Mouse (Mus musculus): ENCODE results near the gene Nedd1.

DNA sequence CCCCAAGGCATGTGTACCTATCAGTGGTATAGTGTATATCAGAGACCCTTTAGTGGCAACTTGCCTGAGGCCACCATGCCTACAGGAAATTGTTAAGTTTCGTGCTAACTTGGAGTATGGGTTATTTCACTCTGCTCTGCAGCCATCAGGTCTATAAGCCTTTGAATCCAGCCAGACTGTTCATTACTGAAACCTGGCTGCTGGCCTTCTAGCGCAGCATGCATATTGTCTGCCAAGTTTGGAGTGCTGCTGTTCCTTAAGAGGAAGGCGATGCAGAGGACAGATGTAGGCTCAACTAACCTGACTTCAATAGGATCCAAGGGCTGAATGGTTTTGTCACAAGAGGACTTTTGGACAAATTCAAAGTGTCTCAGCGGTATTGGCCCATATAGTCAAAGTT is 47.2 kb downstream of the Nedd1 start:
- TF ChIP-seq MYOD1 (IDR thresholded peaks at IDR 0.05; ENCODE audit: control insufficient read depth, insufficient read length, low read depth), result no peak
- no peak for TF ChIP-seq CTCF (IDR thresholded peaks at IDR 0.05; ENCODE audit: control insufficient read depth, insufficient read depth, insufficient read length)
- no peak for TF ChIP-seq MAX (IDR thresholded peaks at IDR 0.05)
- TF ChIP-seq USF1 (IDR thresholded peaks at IDR 0.05; ENCODE audit: low read depth), result no peak
- no peak for TF ChIP-seq MYOG (IDR thresholded peaks at IDR 0.05; ENCODE audit: control insufficient read depth, extremely low read depth, insufficient read length)
- no peak for TF ChIP-seq FOSL1 (IDR thresholded peaks at IDR 0.05; ENCODE audit: insufficient read depth, low read length, poor library complexity, severe bottlenecking)
